Comparison of ENCODE assay signal across 10 mouse cellular contexts in genomic region chr1:176994707-176995418, GRCm38 (mm10).
DNase-seq lines count a peak whose midpoint lies in the region; ATAC-seq and TF ChIP-seq lines count a peak whose summit lies in the region.
"Had no signal": no experiment of that assay in that cellular context is flagged by ENCODE, and none has a peak within 500 bp of the region (broad histone marks: within the 10 kb centered on the region; RNA-seq: fewer than 3 reads in every experiment).

No protein-coding gene starts in this region.

- peak; percentile 61 to 65 for DNase-seq in layer of hippocampus, adult 2 months (ENCODE audit: low spot score in 2 of 2)
- DNase-seq in layer of hippocampus, adult 9-10 months (ENCODE audit: low spot score) = no peak
- DNase-seq in limb, embryonic 11.5 days (ENCODE audit: low spot score) = peak; percentile 56
- DNase-seq in retina, embryonic 14.5 days (ENCODE audit: low spot score) = peak; percentile 69
- DNase-seq in gastrocnemius, postnatal 4 days (ENCODE audit: low spot score in 2 of 2) = no peak
- no peak for DNase-seq in thymus, postnatal 4 days
- DNase-seq: adrenal gland, postnatal 10 days; liver, embryonic 13.5 days had no signal

- H3K9ac ChIP-seq in forebrain, embryonic 12.5 days = no peak overlapping the region; the same call in 1 of the 2 replicates
- no peak overlapping the region for H3K9ac ChIP-seq in limb, embryonic 11.5 days (ENCODE audit: low read length)
- H3K9ac ChIP-seq: liver, embryonic 13.5 days had no signal

- no peaks in the 10 kb centered on the region for H3K36me3 ChIP-seq in forebrain, embryonic 12.5 days (replicated peaks)
- H3K36me3 ChIP-seq in limb, embryonic 11.5 days (ENCODE audit: control insufficient read depth, insufficient read depth, low read length) = no peaks in the 10 kb centered on the region
- H3K36me3 ChIP-seq: liver, embryonic 13.5 days had no signal

- TF ChIP-seq CTCF in layer of hippocampus, adult 2 months (conservative IDR thresholded peaks at IDR 0.05) = 0 out of 2 replicates have a peak, but pooled peaks have one; percentile 13

- H3K9me3 ChIP-seq in forebrain, embryonic 12.5 days = no peaks in the 10 kb centered on the region
- no peaks in the 10 kb centered on the region for H3K9me3 ChIP-seq in limb, embryonic 11.5 days (ENCODE audit: control insufficient read depth, low read length)
- H3K9me3 ChIP-seq: liver, embryonic 13.5 days had no signal

- peak overlapping the region; percentile 88 for H3K27ac ChIP-seq in layer of hippocampus, adult 2 months
- peak overlapping the region; percentile 86 for H3K27ac ChIP-seq in forebrain, embryonic 12.5 days
- peak overlapping the region; percentile 10; the same call in 1 of the 2 replicates for H3K27ac ChIP-seq in limb, embryonic 11.5 days (replicated peaks; ENCODE audit: low read depth, low read length)
- H3K27ac ChIP-seq: liver, embryonic 13.5 days had no signal

- no peak overlapping the region for H3K4me2 ChIP-seq in forebrain, embryonic 12.5 days
- no peak overlapping the region for H3K4me2 ChIP-seq in limb, embryonic 11.5 days (ENCODE audit: low read depth, severe bottlenecking)
- H3K4me2 ChIP-seq: liver, embryonic 13.5 days had no signal

- no peak overlapping the region for H3K4me3 ChIP-seq in layer of hippocampus, adult 2 months
- H3K4me3 ChIP-seq in forebrain, embryonic 12.5 days (replicated peaks) = no peak overlapping the region
- no peak overlapping the region for H3K4me3 ChIP-seq in limb, embryonic 11.5 days (ENCODE audit: low read depth, low read length)
- H3K4me3 ChIP-seq: liver, embryonic 13.5 days had no signal

- 13% methylated on average over 11 of the region's 11 CpGs for WGBS in forebrain, embryonic 12.5 days
- 12% methylated on average over 11 of the region's 11 CpGs for WGBS in limb, embryonic 11.5 days

- H3K4me1 ChIP-seq in forebrain, embryonic 12.5 days = peaks cover 85% of the 10 kb centered on the region
- H3K4me1 ChIP-seq in limb, embryonic 11.5 days (ENCODE audit: control insufficient read depth, insufficient read depth, low read length) = peaks cover 28% of the 10 kb centered on the region

- no peaks in the 10 kb centered on the region for H3K27me3 ChIP-seq in forebrain, embryonic 12.5 days
- peaks cover 3% of the 10 kb centered on the region; the same call in 1 of the 2 replicates for H3K27me3 ChIP-seq in limb, embryonic 11.5 days (ENCODE audit: control insufficient read depth, insufficient read depth, low read length)
- H3K27me3 ChIP-seq: liver, embryonic 13.5 days had no signal

- ATAC-seq in forebrain, embryonic 12.5 days (ENCODE audit: low FRiP score) = peak; percentile 51; the same call in 1 of the 2 replicates
- peak; percentile 52; the same call in 1 of the 2 replicates for ATAC-seq in limb, embryonic 11.5 days (ENCODE audit: insufficient number of reproducible peaks, low FRiP score, low TSS enrichment, low read depth)
- ATAC-seq in megakaryocyte progenitor cell, adult 5-6 weeks (replicated peaks; ENCODE audit: poor library complexity) = no peak

Comparison
In these comparisons a context has a peak if more than half of its experiments do, and no peak if none do; other contexts are left out.
1. DNase-seq: peak in layer of hippocampus, adult 2 months (2 of 2), limb, embryonic 11.5 days (single experiment) and retina, embryonic 14.5 days (single experiment); none in layer of hippocampus, adult 9-10 months (single experiment), gastrocnemius, postnatal 4 days (0 of 2) and thymus, postnatal 4 days (single experiment).
2. H3K27ac ChIP-seq: peak in every context shown above with its lines; median percentile 88 in layer of hippocampus, adult 2 months; 86 in forebrain, embryonic 12.5 days; 10 in limb, embryonic 11.5 days.